Mouse (Mus musculus) intestine, embryonic 16.5 days (tissue): ENCODE results near the gene Samd14. TPM values are rescaled to one million over a fixed set of nuclear protein-coding genes. Genes with fewer than 3 reads are reported as not detected.

ENCODE experiments used
- ATAC-seq: fragments of 200-750 bp; cut with Nextera tagmentation; 2 replicates; pipeline ENCODE4 v1.8.0; 2017; ENCODE audit warnings: moderate TSS enrichment, moderate library complexity
- H3K27ac ChIP-seq: fragments of 300-500 bp; sonication (generic); 2 replicates; pipeline ENCODE4 v1.5.1; 2014; ENCODE audit warnings: mild to moderate bottlenecking, low read length
- H3K27me3 ChIP-seq: fragments of 300-500 bp; sonication (generic); replicated peaks from 2 replicates; pipeline ENCODE4 v1.6.1; 2014; ENCODE audit warnings: low read length, control low read depth, mixed read lengths; ENCODE audit not compliant: control insufficient read depth, insufficient read depth
- H3K36me3 ChIP-seq: fragments of 300-500 bp; sonication (generic); 2 replicates; pipeline ENCODE4 v1.6.1; 2014; ENCODE audit warnings: low read length, control low read depth; ENCODE audit not compliant: control insufficient read depth, insufficient read depth
- H3K4me1 ChIP-seq: fragments of 300-500 bp; sonication (generic); 2 replicates; pipeline ENCODE4 v1.6.1; 2014; ENCODE audit warnings: low read length, control low read depth, mixed read lengths; ENCODE audit not compliant: control insufficient read depth, insufficient read depth
- H3K4me2 ChIP-seq: fragments of 300-500 bp; sonication (generic); 2 replicates; pipeline ENCODE4 v1.6.1; 2014; ENCODE audit warnings: low read depth, low read length, control low read depth
- H3K4me3 ChIP-seq: fragments of 300-500 bp; sonication (generic); 2 replicates; pipeline ENCODE4 v1.5.1; 2014; ENCODE audit warnings: mild to moderate bottlenecking, low read length
- H3K9ac ChIP-seq: fragments of 300-500 bp; sonication (generic); 2 replicates; pipeline ENCODE4 v1.6.1; 2014; ENCODE audit warnings: low read depth, low read length
- H3K9me3 ChIP-seq: fragments of 300-500 bp; sonication (generic); 2 replicates; pipeline ENCODE4 v1.6.1; 2016; ENCODE audit warnings: low read length, control low read depth; ENCODE audit not compliant: control insufficient read depth
- WGBS: fragments of 180-500 bp; shearing (Covaris S2); extraction: QIAGEN DNeasy Blood & Tissue Kit; methylation state at CpG from one replicate; pipeline ENCODE4 v1.1.7; 2014; 5-methylcytosine and 5-hydroxymethylcytosine counted together
- polyA plus RNA-seq: library from polyadenylated mRNA; unstranded; fragments of >200 nt; fragmentation: Nextera tagmentation; extraction: Ambion mirVana; gene quantifications from 2 replicates; pipeline ENCODE4 v1.2.1, GENCODE M21; 2015

The Samd14 gene
- polyA plus RNA-seq, 1 experiment from 2014 or later: 13.2 TPM

GRCm38 (mm10) chr11:95044185-95044870 is 34.6 kb downstream of the Samd14 start:
- no peak overlapping the region for H3K4me2 ChIP-seq
- H3K4me1 ChIP-seq: peaks cover 15% of the 10 kb centered on the region
- no peak overlapping the region for H3K4me3 ChIP-seq
- 59% methylated on average over 12 of the region's 13 CpGs for WGBS
- peaks cover 5% of the 10 kb centered on the region; the same call in 1 of the 2 replicates for H3K36me3 ChIP-seq
- ATAC-seq: no peak
- no peak overlapping the region for H3K27ac ChIP-seq
- no peaks in the 10 kb centered on the region for H3K27me3 ChIP-seq
- H3K9me3 ChIP-seq: no peaks in the 10 kb centered on the region
- 0 out of 2 replicates have a peak overlapping the region, but pooled peaks have one; percentile 7 for H3K9ac ChIP-seq

DNA sequence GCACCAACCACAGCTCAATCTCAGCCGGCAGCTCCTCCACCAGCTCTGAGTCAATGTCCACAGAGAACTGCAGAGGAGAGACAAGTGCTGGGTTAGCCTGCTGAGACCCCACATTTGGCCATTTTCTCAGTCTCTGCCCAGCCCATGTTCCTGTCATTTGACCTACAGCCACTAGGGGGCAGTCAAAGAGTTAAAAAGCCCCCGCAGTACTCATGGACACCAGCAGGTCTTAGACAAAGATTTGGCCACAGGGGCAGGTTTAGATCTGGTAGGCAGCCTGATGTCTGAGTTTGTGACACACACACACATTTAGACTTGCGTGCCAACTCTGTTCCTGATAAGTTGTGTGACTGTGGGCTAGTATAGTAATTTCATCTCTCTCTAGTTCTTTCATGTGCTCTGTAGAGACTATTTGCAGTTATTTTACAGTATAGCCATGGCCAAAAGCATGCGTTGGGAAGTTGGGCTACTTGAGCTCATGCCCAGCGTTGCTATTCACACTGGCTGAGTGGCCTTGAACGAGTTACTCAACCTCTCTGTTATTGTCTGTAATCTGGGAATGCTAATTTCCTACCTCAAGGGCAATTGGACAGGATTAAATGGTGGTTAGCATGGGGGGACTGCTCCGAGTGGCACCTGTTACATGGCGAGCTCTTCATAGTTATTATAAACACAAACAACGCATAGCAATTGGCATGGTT is 37.5 kb downstream of the Samd14 start:
- Histone ChIP-seq H3K4me2 (no peak overlapping the region), H3K36me3 (peaks cover 5% of the 10 kb centered on the region; the same call in 1 of the 2 replicates), H3K4me3 (no peak overlapping the region), H3K9me3 (no peaks in the 10 kb centered on the region), H3K4me1 (no peaks in the 10 kb centered on the region), H3K9ac (no peak overlapping the region), H3K27me3 (no peaks in the 10 kb centered on the region), H3K27ac (no peak overlapping the region)
- WGBS: 59% methylated on average over 9 of the region's 9 CpGs
- ATAC-seq: no peak

- Histone ChIP-seq H3K4me3 (no peak overlapping the region), H3K9ac (no peak overlapping the region), H3K9me3 (no peaks in the 10 kb centered on the region), H3K4me2 (no peak overlapping the region), H3K4me1 (no peaks in the 10 kb centered on the region), H3K36me3 (peaks cover 4% of the 10 kb centered on the region), H3K27ac (no peak overlapping the region), H3K27me3 (no peaks in the 10 kb centered on the region)
- WGBS: 78% methylated on average over 9 of the region's 9 CpGs
- ATAC-seq: no peak
Measured at GRCm38 (mm10) chr11:95053062-95053461, 43.4 kb downstream of the Samd14 start.

- ATAC-seq: no peak
- H3K36me3 ChIP-seq: peaks cover 10% of the 10 kb centered on the region
- H3K9me3 ChIP-seq: no peaks in the 10 kb centered on the region
- H3K27me3 ChIP-seq: no peaks in the 10 kb centered on the region
- no peak overlapping the region for H3K9ac ChIP-seq
- 57% methylated on average over 19 of the region's 19 CpGs for WGBS
- H3K4me2 ChIP-seq: no peak overlapping the region
- no peak overlapping the region for H3K4me3 ChIP-seq
- H3K4me1 ChIP-seq: no peaks in the 10 kb centered on the region
- H3K27ac ChIP-seq: no peak overlapping the region
Measured at GRCm38 (mm10) chr11:95056768-95057501, 47.3 kb downstream of the Samd14 start.

DNA sequence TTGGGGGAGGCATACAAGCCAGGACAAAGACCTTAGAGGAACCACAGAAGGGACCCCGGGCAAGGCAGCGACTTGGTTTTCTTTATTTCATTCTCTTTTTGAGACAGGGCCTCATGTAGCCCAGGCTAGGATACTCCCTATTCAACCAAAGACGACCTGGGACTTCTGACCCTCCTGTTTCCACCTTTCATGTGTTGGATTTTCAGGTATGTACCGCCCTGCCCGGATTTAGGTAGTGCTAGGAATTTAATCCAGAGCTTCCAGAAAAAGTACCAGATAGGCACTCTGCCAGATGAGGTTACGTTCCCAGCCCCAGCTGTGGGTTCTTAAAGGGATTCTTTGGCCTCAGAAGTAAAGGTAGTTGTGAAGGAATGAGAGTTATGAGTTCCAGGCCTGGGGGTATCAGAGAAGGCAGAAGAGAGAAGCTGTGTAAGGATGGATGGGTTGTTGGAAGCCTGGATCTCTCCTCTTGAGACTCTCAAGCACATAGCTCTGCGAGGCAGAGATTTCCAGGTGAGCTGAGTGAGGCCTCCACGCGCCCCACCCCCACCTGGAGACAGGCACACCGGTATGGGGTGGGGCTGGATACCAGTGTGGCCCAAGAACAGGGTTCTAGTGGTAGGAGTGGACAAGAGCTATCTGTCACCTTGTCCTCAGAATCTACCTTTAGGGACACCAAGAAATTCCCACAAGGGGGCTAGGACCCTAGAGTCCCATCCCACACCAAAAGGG is 59.7 kb downstream of the Samd14 start:
- peaks cover 8% of the 10 kb centered on the region; the same call in 1 of the 2 replicates for H3K36me3 ChIP-seq
- no peaks in the 10 kb centered on the region for H3K27me3 ChIP-seq
- H3K4me3 ChIP-seq: no peak overlapping the region
- 85% methylated on average over 10 of the region's 10 CpGs for WGBS
- peak overlapping the region; percentile 62 for H3K27ac ChIP-seq
- ATAC-seq: no peak
- no peak overlapping the region for H3K4me2 ChIP-seq
- no peaks in the 10 kb centered on the region for H3K9me3 ChIP-seq
- no peak overlapping the region; the same call in 1 of the 2 replicates for H3K9ac ChIP-seq
- H3K4me1 ChIP-seq: peaks cover 50% of the 10 kb centered on the region

- H3K4me3 ChIP-seq: no peak overlapping the region
- ATAC-seq: peak; percentile 32; the same call in 1 of the 2 replicates
- WGBS: 58% methylated on average over 8 of the region's 8 CpGs
- H3K27ac ChIP-seq: peak overlapping the region; percentile 69
- peaks cover 60% of the 10 kb centered on the region for H3K4me1 ChIP-seq
- H3K27me3 ChIP-seq: no peaks in the 10 kb centered on the region
- H3K9ac ChIP-seq: peak overlapping the region; percentile 15
- H3K9me3 ChIP-seq: no peaks in the 10 kb centered on the region
- H3K36me3 ChIP-seq: peaks cover 6% of the 10 kb centered on the region; the same call in 1 of the 2 replicates
- no peak overlapping the region for H3K4me2 ChIP-seq
Measured at GRCm38 (mm10) chr11:95070140-95071107, 60.7 kb downstream of the Samd14 start.

DNA sequence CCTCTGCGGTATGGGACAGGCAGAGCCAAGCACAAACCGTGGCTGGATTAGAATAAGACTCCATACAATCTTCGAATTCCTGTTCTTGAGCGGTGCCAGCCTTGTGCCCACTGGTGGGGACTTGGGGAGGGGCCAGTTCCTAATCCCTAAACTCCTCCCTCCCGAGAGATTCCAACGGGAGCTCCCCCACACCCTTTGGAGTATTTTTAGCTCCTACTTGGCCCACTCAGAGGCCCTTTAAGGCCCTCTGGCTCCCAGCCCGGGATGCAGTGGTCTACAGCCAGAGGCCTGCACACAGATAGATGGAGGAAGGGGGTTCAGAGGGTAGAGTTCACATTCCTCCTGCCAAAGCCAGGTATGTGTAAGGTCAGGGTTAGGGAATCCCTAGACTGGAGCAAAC is 61.6 kb downstream of the Samd14 start:
- 0 out of 2 replicates have a peak, but pooled peaks cover 4% of the 10 kb centered on the region for H3K36me3 ChIP-seq
- peak overlapping the region; percentile 69; the same call in 1 of the 2 replicates for H3K27ac ChIP-seq
- WGBS: 33% methylated on average over 7 of the region's 7 CpGs
- H3K4me2 ChIP-seq: 0 out of 2 replicates have a peak overlapping the region, but pooled peaks have one; percentile 14
- H3K4me1 ChIP-seq: peaks cover 63% of the 10 kb centered on the region
- H3K9ac ChIP-seq: 0 out of 2 replicates have a peak overlapping the region, but pooled peaks have one; percentile 35
- H3K27me3 ChIP-seq: no peaks in the 10 kb centered on the region
- H3K4me3 ChIP-seq: no peak overlapping the region
- H3K9me3 ChIP-seq: no peaks in the 10 kb centered on the region
- ATAC-seq: no peak

- 82% methylated on average over 8 of the region's 8 CpGs for WGBS
- no peaks in the 10 kb centered on the region for H3K9me3 ChIP-seq
- H3K27me3 ChIP-seq: no peaks in the 10 kb centered on the region
- no peak overlapping the region for H3K4me3 ChIP-seq
- H3K4me1 ChIP-seq: peaks cover 64% of the 10 kb centered on the region
- no peak for ATAC-seq
- no peak overlapping the region for H3K27ac ChIP-seq
- no peak overlapping the region for H3K9ac ChIP-seq
- no peak overlapping the region for H3K4me2 ChIP-seq
- H3K36me3 ChIP-seq: no peaks in the 10 kb centered on the region
Measured at GRCm38 (mm10) chr11:95072136-95072535, 62.5 kb downstream of the Samd14 start.
